Mouse (Mus musculus) liver, adult 2 months (tissue): ENCODE data around the gene Aatk.

Experiments used
- CTCF ChIP-seq: fragments of 200-500 bp; IDR thresholded peaks from 2 replicates; pipeline ENCODE4 v1.5.1; 2011; ENCODE audit warnings: low read depth, low read length, control low read depth
- POLR2A ChIP-seq: fragments of 200-500 bp; IDR thresholded peaks from 2 replicates; pipeline ENCODE4 v1.6.1; 2011; ENCODE audit warnings: low read length, control low read depth; ENCODE audit not compliant: insufficient read depth; ENCODE audit errors: extremely low read depth

GRCm38 (mm10) chr11:120032052-120032451 is 14.9 kb downstream of the Aatk start:
- TF ChIP-seq POLR2A (no peak), CTCF (no peak)
